Mouse (Mus musculus): Measurements from ENCODE around the gene Hist1h4h. TPM values are rescaled to one million over a fixed set of nuclear protein-coding genes. Genes with fewer than 3 reads are reported as not detected.
"Not testable (repeated sequence)": the region's sequence is repeated elsewhere in the genome, so short reads cannot be mapped to it uniquely, and the experiment has no call there.

Hist1h4h gene
- total RNA-seq, 2 experiments from 2014 or later, result 115 to 1,187 TPM

DNA sequence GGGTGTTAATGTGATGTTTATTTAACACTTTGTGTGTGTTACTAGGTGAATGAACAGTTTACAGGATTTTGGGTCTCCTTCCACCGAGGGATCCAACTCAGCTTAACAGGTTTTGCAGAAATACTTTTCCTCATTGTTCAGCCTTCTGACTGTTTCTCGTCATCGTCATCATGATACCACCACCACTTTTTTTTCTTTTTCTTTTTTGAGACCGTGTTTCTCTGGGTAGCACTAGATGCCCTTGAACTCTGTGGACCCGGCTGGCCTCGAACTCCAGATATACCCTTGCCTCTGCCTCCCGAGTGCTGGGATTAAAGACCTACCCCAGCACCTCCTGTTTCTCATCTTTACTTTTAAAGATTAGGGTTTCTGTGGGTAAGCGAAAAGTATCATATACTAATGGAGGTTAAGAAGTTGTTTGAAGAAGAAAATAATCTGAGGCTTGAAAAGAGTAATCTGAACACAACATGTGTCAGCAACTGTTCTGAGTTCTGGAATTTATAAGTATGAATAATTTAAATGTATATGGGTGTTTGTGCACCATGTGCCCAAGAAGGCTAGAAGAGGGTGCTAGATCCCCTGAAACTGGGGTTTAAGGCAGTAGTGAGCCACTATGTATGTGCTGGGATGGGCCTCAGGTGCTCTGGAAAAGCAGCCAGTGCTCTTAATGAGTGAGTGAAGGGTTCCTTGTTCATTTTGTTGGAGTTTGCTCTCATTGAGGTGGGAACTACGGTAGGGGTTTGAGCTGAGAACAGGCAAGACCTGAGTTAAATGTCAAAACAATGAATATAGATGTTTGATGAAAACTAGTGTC is 1.6 kb downstream of the Hist1h4h start:
- no peak for ATAC-seq (replicated peaks; ENCODE audit: low FRiP score, low TSS enrichment, poor library complexity, severe bottlenecking)

- ATAC-seq (replicated peaks; ENCODE audit: low FRiP score, low TSS enrichment, poor library complexity, severe bottlenecking), result peak; percentile 39
These were observed 2.9 kb downstream of the Hist1h4h start, which contains the start of gene Hist1h2af for GRCm38 (mm10) chr13:23533560-23534367. TSS of gene Hist1h2af (plus strand) at chr13:23533906.

- ATAC-seq (replicated peaks; ENCODE audit: low FRiP score, low TSS enrichment, poor library complexity, severe bottlenecking), result peak; percentile 9; the same call in 1 of the 2 replicates
These were observed 3.7 kb downstream of the Hist1h4h start for GRCm38 (mm10) chr13:23534368-23535131.

GRCm38 (mm10) chr13:23535137-23536075 is 4.6 kb downstream of the Hist1h4h start, which contains the start of gene Hist1h3g:
TSS of gene Hist1h3g (plus strand) at chr13:23535422.
- peak; percentile 74 for ATAC-seq (replicated peaks; ENCODE audit: low FRiP score, low TSS enrichment, poor library complexity, severe bottlenecking)

- ATAC-seq (replicated peaks; ENCODE audit: low FRiP score, low TSS enrichment, poor library complexity, severe bottlenecking), result no peak
These were observed 5.4 kb downstream of the Hist1h4h start for GRCm38 (mm10) chr13:23536076-23536822.

- ATAC-seq (replicated peaks; ENCODE audit: low FRiP score, low TSS enrichment, poor library complexity, severe bottlenecking), result no peak
These were observed 6.3 kb downstream of the Hist1h4h start for GRCm38 (mm10) chr13:23537006-23537710.

DNA sequence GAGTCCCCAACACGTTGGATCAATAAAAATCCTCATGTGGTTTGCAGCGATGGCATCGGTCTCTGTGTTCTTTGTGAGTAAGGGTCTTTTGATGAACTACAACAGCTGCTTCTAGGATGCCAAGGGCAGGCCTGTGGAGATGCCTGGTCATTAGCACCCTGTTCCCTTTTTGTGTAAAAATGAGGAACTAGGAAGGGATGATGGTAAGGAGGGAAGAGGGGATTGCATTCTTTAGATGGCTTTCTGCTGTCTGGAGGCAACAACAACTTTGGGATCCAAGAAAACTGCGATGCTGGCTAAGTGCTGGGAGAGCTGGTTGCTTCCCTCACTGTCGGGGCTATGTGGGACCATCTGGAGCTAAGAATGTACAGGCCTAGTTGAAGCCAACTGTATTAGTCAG is 7.4 kb downstream of the Hist1h4h start:
- no peak for ATAC-seq (replicated peaks; ENCODE audit: low FRiP score, low TSS enrichment, poor library complexity, severe bottlenecking)

DNA sequence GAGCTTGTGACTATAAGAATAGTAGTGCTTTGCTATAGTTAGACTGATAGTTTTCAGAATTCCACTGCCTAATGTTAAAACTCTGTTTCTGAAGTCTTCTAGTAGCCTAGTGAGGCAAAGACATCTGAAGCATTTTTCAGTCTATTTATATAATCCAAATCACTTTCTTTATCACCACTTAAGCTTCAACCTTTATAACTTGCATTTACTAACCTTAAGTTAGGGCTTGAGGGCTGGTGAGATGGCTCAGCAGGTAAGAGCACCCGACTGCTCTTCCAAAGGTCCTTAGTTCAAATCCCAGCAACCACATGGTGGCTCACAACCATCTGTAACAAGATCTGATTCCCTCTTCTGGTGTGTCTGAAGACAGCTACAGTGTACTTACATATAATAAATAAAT is 9.0 kb downstream of the Hist1h4h start:
- ATAC-seq (replicated peaks; ENCODE audit: low FRiP score, low TSS enrichment, poor library complexity, severe bottlenecking), result not testable (repeated sequence)

DNA sequence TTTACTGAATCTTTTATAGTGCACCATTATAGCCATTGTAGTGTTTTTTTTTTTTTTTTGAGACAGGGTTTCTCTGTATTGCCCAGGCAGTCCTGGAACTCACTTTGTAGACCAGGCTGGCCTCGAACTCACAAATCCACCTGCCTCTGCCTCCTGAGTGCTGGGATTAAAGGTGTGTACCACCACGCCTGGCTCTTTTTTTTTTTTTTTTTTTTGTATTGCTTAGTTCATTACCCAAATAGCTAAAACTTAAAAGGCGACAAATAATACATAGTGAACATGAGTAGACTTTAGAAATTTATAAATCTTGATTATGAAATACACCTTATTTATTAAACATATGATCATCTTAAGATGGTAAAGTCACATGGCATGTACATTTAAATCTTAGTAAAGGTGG is 10.6 kb downstream of the Hist1h4h start:
- ATAC-seq (replicated peaks; ENCODE audit: low FRiP score, low TSS enrichment, poor library complexity, severe bottlenecking), result no peak

DNA sequence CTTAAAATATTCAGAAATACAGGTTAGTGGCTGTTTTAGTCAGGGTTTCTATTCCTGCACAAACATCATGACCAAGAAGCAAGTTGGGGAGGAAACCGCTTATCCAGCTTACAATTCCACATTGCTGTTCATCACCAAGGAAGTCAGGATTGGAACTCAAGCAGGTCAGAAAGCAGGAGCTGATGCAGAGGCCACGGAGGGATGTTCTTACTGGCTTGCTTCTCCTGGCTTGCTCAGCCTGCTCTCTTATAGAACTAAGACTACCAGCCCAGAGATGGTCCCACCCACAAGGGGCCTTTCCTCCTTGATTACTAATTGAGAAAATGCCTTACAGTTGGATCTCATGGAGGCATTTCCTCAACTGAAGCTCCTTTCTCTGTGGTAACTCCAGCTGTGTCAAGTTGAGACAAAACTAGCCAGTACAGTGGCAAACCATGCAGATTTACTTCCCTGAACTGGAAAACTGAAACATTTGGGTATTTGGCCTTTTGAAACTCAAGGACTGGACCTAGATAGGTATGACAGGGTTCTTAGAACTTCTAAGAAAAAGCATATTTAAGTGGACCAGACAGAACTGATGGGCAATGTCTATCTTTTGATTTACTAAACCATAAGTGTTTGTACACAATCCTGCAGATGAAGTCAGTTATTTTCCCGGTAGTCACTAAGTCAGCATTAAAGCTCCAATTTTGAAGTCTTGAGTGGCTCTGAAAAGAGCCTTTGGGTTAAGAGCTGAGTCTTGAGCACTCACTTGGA is 11.6 kb downstream of the Hist1h4h start:
- ATAC-seq (replicated peaks; ENCODE audit: low FRiP score, low TSS enrichment, poor library complexity, severe bottlenecking), result not testable (repeated sequence)

DNA sequence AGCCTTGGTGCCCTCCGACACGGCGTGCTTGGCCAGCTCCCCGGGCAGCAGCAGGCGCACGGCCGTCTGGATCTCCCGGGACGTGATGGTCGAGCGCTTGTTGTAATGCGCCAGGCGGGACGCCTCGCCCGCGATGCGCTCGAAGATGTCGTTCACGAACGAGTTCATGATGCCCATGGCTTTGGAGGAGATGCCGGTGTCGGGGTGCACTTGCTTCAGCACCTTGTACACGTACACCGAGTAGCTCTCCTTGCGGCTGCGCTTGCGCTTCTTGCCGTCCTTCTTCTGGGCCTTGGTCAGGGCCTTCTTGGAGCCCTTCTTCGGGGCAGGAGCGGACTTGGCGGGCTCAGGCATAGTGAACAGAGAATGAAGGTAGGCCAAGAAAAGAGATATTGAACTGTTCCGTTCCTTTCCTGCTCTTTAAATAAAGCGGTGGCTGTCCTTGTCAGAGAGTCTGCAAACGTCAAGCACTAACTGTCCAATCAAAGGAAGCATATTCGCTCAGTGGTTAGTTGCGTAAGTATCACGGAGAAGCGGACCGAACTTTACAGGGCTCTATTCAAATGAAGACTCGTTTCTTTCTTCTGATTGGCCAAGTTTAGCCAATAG is 12.3 kb downstream of the Hist1h4h start, which contains the start of gene Hist1h2bh:
TSS of gene Hist1h2bh (minus strand) at position 394 of the 609 bp plus-strand sequence.
- ATAC-seq (replicated peaks; ENCODE audit: low FRiP score, low TSS enrichment, poor library complexity, severe bottlenecking), result peak; percentile 89

DNA sequence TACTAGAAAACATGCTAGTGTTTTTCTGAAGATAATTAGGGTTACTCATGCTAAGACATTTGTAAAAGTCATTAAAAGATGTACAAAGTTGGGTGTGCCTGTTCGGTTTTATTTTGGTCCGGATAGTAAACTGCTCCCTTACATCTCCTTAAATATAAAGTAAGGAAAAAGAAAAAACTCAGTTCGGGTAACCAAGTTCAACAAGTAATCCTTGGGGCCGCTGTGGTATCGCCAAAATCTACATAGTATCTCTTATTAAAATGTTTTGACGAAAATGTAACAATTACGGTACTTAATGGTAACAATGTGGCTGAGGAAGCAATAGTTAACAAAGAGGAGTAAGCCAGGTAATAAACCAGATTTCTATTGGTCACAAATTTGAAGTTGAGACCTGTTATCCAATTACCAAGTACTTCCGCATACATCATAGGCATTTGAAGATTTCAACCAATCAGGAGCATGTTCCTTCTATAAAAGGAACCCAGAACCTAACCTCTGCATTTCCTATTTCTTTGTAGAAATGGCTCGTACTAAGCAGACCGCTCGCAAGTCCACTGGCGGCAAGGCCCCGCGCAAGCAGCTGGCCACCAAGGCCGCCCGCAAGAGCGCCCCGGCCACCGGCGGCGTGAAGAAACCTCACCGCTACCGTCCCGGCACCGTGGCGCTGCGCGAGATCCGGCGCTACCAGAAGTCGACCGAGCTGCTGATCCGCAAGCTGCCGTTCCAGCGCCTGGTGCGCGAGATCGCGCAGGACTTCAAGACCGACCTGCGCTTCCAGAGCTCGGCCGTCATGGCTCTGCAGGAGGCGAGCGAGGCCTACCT is 13.3 kb downstream of the Hist1h4h start, which contains the start of gene Hist1h3f:
TSS of gene Hist1h3f (plus strand) at position 88 of the 822 bp plus-strand sequence.
- ATAC-seq (replicated peaks; ENCODE audit: low FRiP score, low TSS enrichment, poor library complexity, severe bottlenecking), result peak; percentile 79

- peak; percentile 31 for ATAC-seq (replicated peaks; ENCODE audit: low FRiP score, low TSS enrichment, poor library complexity, severe bottlenecking)
These were observed 13.9 kb downstream of the Hist1h4h start for GRCm38 (mm10) chr13:23544787-23545120.

DNA sequence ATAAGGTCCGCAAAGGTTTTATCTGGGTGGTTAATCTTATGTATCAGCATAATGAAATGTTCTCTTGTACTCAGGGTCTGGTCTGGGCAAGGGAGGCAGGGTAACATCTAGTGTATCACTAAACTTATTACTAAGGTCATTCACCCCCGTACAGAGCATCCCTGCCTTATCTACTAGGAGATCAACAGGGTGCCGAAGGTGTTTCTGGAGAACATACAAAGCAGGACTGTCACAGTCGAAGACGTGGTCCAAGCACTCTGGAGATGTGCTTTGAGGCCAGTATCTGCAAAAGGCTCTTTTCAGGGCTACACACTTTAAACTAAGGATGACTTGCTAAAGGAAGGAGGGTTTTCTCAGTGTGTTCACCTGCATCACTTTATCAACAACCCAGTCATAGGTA is 15.8 kb downstream of the Hist1h4h start:
- no peak for ATAC-seq (replicated peaks; ENCODE audit: low FRiP score, low TSS enrichment, poor library complexity, severe bottlenecking)

DNA sequence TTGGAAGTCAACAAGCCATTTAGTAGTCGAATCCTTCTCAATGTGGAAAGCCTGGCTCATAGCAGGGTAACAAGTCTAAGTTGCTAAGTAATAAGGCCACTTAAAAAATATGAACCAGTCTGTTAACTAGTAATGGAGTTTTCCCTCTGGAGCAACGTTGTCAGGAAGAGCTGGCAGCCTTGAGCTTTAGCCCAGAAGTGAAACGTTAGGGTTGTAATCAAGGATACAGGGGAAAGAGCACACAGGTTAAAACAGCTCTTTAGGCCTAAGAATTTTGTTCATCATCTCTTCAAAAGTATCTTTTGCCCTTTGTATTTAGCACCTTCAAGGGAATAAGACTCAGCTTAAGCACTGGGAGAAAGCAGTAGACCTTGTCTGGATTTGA is 19.9 kb downstream of the Hist1h4h start:
- ATAC-seq (replicated peaks; ENCODE audit: low FRiP score, low TSS enrichment, poor library complexity, severe bottlenecking), result no peak
